Mouse (Mus musculus): ENCODE measurements around the gene Adam12.

DNA sequence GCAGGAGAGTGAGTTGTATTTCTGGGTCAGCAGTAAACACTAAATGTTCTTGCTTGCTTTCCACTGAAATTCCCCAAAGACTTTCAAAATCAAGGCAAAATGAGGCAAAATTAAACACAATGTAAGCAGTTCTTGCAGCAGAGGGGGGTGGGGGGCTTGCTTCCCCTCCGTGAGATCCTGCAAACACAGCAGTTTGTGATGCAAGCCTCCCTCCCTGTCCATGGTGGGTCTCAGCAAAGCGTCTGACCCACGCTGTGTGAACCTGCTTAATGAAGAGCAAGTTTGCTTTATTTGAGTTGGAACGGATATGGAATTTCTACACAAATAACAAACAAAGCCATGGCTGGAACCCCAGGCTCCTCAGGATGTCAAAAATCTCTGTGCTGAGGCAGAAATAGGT is 132.9 kb downstream of the Adam12 start:
- TF ChIP-seq CTCF (IDR thresholded peaks at IDR 0.05; ENCODE audit: low read depth): no peak
- TF ChIP-seq EP300 (optimal IDR thresholded peaks at IDR 0.05): no peak

All from stomach, postnatal 0 days (tissue).